Mouse (Mus musculus): ENCODE results near the gene March6.

Gene March6

DNA sequence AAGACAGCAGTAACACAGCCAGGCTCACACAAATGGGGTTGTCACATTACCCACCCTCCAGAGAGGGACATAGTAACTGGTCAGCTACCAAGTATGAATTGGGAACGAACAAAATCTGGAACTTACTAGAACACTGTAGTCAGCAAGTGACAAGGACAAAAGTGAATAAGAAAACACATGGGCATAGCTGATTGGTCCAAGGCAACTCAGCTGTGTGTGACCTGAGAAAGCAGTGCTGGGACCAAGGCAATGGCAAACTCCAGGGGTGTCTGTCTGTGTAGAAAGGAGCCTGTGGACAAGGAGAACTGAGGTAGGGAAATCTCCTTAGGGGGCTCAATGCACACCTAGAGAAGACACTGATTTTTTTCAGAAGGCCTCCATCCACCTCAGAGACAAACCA, 19.1 kb downstream of the March6 start:
- no peak for DNase-seq (ENCODE audit: low spot score)

DNA sequence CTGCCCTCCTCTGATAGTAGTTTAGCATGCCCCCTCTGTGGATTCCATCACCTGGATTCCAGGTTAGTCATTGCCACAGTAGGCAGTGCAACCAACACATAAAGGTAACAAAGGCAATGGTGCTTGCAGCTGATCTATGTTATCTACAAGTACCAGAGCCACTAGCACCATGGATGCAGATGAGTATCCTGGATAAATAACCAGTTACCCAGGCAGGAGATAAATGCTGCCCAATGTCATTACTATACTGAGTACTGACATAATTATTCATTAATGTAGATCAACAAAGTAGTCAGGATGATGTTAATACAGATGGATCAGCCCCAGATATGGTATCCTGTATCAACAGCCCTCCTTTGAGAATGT, 19.5 kb downstream of the March6 start:
- no peak for DNase-seq (ENCODE audit: low spot score)

DNA sequence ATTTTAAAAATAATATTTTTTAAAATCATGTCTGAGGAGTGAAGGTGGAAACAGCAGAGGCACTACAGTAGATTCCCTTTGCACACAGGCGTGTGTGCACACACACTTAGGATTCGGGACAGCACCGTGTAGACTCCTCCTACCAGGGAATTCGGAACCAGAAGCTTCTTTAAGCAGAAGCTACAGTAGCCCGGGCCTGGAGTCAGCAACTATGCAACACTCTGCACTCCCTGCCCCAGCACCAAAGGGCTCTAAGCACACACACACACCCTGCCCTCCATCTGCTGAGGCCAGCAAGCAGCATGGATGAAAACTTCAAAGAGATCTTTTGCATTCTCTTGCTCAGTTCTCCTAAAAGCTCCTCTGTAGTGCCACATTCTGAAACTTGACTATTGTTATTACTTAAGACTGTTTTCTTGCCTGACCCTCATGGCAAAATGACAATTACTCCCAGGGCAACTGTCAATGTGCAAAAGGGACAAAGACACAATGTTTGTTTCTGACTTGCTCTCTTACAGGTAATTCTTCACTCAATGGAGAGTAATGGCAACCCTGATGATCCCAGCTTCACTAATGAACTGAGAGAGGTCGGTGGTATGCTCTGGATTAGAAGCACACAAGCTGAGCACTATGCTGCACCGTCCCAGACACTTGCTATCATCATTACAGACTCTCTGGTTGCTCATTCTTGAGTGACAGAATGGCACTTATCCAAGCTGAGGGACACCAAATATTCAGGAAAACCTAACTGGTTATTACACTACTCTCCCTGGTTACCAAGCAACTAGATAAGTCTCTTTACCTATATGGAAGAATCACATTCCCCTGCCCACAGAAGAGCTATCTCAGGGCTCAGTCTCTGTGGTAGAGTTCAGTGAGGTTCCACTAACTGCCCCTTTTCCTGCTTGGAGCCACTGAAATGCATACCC, 20.1 kb downstream of the March6 start:
- no peak for DNase-seq (ENCODE audit: low spot score)

DNA sequence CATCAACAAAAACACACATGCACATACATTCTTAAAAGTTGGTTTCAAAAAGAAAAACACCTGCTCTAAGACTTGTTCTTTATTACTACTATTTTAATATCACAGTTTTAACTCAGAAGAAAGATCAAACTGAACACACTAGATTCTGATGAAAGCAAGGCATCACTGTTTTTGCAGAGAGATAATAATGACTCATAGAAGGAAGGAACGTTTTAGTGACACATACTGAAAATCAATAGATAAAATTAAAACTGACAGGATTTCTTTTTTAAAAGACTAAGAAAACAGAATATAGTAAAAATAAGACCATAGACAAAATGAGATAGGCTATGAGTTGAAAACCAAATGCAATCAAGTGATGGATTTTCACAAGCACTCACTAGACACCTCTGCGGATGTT, 25.8 kb downstream of the March6 start:
- DNase-seq (ENCODE audit: low spot score), result no peak

DNA sequence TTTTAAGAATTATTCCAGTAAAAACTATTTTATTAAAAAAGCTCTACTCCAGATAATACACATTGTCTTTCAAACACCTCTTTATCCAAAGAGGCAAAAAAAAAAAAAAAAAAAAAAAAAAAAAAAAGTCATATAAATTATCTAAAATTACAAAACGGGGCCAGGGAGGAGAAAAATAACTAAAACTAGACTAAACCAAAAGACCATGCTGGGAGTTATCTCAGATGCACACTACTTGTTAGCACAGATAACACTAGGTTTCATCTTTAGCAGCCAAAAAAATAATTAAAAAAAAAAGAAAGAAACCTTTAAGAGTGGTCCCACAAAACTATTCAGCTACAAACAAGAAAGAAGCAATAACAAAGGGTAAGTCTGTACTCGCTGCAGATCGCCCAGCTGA, 27.4 kb downstream of the March6 start:
- DNase-seq (ENCODE audit: low spot score), result no peak

DNA sequence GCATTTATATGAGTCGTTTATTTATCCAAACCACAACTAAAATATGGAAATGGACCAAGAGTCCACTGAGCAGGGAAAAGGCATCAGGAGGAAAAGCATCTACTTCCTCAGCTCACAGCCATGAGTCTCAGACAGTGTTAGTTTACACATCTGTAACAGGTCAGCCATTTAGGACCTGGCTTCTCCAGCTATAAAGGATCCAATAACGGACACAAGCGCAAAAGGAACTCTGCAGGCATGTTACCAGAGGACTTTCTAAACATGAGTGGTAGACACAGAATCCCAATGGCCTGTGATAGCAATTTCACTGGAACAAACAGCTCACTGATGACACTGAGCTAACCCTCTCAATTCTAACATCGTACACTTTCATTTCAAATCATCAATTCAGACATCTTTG, 27.9 kb downstream of the March6 start:
- no peak for DNase-seq (ENCODE audit: low spot score)

DNA sequence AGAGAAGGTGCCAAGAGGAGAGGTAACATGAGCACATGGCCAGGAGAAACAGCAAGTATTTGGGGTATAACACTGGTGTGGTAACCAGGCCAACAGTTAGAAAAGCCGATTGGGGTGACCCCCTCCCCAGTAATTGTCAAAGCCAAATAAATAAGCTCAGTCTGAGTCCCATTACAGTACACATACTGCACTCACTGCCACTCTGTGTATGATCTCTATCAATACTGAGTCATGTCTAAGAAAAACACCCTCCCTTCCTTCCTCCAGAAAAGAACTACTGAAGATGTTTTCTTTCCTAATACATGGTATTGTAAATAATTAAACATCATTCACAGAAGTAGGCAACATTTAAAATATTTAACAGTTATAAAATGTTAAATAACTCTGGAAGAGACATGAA, 28.5 kb downstream of the March6 start:
- DNase-seq (ENCODE audit: low spot score), result no peak

DNA sequence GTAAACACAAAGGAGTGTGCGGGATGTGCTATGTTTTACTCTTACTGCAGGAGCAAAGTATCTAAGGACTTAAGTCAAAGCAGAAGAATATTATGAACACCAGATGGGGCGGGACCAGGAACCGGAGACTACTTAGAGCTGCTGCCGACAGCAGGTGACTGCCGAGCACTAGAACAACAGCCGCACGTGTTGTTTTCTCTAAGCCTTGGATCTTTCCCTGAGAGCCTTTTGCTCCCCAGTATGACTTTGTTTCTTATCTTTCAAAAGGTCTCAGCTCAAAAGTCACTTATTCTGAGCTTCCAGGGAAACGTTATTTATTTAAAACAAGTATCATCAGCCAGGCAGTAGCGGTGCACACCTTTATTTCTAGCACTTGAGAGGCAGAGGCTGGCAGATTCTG, 36.0 kb downstream of the March6 start:
- DNase-seq (ENCODE audit: low spot score), result no peak

DNA sequence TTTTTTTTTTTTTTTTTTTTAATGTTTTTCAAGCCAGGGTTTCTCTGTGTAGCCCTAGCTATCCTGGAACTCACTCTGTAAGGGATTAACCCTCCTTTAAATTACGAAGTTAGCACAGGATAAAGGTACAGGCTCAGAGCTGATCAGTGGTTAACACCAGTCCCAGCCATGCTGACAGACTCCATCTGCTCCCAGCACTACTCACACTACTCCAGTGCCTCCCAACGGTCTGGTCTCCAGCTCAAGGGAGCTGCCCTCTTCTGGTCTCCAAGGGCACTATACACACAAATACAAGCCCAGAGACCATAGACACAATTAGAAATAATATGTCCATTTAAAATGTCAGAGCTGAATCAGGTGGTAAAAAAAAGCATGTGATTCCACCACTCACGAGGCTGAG, 36.5 kb downstream of the March6 start:
- no peak for DNase-seq (ENCODE audit: low spot score)

DNA sequence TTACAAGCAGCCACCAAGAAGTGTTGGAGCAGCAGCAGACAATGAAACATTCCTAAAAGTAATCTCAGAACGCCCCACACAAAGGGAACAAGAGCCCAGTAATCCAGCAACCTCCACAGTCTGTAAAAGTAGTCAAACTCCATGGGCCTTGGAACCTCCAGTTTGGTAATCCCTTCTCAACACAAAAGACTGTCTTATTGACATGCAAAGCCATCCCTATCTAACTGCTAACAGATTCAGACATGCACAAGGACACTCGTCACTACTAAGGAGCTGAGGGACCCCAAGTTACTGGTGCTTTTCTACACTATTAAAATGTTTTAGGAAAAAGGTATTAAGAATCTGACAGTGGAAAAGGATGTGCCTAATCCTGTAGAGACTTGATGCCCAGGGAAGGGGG, 43.4 kb downstream of the March6 start:
- no peak for DNase-seq (ENCODE audit: low spot score)

DNA sequence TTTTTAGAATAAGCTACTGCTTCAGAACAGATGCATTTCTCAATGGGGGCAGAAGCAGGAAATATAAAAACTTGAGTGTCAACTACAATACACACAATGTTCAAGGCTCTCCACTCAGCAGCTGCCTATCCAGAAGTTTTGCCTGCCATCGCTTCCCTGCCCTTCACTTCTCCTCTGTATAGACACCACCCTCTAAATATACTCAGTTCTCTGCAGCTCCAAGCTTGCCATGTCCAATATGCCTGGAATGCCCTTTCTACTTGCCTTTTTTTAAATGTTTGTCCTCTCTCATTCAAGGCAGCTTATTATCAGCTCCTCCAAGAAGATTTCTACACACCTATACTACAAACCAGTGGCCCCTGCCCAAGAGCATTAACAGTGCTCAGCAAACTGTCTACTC, 54.2 kb downstream of the March6 start:
- no peak for DNase-seq (ENCODE audit: low spot score)

DNA sequence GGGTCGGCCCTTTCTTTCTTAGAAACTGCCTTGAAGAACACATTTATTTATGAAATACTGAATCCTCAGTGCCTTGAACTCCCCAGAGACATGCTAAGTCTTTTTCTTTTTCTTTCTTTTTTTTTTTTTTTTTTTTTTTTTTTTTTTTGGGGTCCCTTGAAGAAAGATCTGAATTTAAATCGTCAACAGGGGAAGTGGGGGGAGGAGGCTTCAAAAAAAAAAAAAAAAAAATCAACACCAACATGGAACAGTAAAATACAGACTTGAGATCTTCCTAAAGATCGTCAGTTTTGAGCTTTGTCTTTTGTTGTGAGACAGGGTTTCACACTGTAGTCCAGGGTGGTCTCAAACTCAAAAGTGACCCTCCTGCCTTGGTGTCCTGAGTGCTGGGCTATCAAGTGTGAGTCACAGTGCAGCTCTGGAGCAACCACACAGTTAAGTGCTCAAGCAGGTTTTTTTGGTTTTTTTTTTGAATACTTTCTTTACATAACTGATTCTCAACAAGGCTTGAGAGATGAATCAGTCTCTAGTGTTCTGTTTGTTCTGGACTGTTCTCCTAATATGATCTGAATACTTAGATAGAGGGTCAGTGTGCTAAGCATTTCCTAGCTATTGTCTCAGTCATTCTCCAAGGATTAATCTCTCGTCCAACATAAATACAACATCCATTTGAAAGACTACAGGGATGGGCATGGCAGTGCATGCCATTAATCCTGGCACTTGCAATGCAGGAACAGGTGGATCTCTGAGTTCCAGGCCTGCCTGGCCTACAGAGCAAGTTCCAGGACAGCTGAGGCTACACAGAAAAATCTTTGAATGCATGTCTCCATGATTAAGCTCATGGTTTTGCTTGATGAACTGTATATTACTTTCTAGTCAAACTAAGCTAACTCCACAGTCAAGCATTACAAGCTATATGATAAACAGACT, 57.9 kb downstream of the March6 start:
- DNase-seq (ENCODE audit: low spot score), result no peak

DNA sequence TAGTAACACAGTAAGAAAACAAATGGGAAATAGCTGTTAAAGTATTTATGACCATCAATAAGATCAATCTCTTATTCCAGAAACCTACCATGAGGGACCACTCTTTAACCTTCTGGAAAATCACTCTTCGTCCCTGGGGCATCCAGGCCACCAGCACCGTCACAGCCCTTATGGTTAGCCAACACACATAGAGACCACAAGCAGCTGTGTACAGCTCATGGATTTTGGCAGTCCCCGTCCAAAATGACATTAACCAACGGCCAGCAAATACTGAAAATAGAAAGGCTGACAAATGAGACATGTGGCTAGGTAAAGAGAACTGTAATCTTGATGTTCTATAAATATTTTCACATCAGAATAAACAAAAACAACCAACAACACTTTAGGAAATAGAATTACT, 59.3 kb downstream of the March6 start:
- no peak for DNase-seq (ENCODE audit: low spot score)

DNA sequence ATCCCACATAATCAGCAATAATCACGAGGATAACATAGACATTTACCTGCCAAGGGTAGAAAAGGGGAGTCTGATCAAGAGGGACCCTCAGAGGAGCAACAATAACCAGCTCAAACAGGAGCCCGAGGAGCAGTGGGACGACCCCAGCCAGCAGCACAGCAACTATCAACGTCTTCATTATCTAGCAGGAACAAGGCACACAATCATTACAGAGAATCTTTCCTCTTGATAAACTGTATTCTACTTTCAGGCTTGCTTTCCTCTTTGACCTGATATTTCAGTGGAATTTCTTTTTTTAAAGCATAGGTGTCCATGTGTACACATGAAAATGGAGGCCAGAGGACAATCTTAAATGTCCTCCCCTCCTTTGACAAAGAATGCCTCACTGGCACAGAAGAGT, 61.4 kb downstream of the March6 start:
- no peak for DNase-seq (ENCODE audit: low spot score)

DNA sequence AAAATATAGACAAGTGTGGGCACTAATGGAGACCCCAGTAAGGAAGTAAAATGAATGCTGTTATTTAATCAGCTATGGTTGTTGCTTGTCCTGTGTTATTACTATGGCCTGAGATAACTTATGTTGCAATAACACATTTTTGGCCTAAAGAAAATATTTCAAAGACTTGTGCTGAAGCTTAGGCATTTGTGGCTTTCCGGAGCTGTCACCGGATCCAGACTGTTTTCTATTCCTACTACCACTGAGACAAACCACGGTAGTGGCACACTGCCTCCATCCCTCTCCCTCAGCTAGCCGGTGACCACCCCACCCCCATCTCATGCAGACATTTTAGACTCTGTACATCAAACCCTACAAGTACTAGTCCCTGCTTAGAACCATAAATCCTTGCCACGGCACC, 62.0 kb downstream of the March6 start:
- DNase-seq (ENCODE audit: low spot score), result no peak

DNA sequence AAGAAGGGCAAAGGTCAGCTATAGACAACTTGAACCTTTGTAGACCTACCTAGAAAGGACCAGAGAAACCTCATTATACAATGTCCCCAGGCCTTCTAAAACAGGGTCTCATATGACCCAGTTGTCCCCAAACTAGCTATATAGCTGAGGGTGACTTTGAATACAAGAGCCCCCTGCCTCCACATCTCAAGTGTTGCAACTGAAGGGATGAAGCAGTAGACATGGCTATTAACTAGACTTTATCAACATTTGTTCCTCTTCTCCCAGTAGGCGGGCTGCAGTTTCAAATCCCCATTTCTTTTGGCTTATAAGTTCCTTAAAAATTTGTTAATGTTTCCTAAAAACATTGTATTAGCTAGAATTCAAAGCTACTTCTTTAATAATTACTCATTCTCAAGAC, 64.1 kb downstream of the March6 start:
- no peak for DNase-seq (ENCODE audit: low spot score)

DNA sequence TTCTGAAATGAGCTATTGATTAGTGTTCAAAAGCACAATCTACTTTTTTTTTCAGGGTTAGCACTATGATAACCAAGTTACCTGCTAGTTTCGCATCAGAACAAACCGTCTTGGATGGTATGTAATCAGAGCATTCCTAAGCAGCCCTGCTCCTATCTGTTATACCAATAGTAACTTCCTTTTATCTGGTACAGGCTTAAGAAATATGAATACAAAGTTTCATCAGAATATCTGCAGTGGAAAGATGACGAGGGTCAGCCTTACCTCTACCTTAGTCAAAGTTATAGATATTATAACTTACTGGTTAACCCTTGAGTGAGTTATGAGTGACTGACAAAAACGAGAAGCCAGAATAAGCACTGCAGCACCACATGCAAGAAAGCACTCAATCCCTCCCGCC, 64.6 kb downstream of the March6 start:
- DNase-seq (ENCODE audit: low spot score), result no peak

DNA sequence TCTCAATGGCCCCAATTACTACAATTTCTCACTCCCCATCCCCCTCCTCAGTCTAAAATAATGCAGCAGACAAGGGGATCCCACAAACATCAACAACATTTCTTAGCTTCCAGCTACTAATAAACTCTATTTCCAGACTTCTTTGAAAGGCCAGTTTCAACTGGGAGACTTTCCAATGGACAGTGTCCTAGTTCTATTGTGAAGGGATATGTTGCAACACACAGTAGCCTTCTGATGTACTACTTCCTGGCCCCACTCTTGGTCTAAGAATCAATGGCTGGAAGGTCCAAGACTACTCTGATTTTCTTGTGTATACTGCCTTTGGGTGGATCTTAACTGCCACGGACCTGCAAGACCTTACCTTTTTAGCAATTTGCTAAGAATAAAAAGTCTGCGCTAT, 65.0 kb downstream of the March6 start:
- no peak for DNase-seq (ENCODE audit: low spot score)

DNA sequence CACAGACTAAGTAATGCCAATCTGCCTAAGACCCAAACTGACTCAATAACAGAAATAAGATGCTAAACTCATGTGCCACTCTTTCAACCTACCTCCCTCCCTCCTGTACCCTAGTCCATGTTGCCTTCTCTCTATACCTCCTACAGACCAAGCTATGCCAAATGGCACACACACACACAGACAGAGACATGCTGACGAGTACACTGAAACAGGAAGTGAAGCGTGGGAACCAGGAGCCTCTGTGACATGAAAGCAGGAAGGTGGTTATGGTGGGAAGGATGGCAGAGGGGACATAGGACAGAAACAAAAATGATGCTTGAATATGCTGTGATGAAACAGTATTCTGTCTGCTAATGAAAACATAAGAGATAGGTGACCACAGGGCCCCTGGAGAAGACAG, 70.3 kb downstream of the March6 start:
- DNase-seq (ENCODE audit: low spot score), result no peak

DNA sequence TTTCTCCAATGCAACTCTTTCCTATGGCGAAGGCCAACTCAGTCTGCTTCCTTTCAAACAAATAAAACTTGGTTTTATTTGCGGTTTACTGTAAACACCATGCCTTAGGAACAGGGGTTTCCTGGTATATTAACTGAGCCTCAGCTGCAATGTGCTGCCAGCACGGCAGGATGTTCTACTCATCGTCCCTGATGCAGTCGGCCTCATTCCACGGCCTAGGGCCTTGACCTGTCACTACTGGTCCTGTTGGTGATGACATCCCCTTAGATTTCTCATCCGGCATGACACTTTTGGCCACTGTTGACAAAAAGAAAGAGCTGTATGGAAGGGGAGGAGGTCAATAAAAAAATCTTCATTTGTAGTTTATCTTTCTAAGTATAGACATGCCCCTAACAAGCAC, 72.8 kb downstream of the March6 start:
- DNase-seq (ENCODE audit: low spot score), result no peak

DNA sequence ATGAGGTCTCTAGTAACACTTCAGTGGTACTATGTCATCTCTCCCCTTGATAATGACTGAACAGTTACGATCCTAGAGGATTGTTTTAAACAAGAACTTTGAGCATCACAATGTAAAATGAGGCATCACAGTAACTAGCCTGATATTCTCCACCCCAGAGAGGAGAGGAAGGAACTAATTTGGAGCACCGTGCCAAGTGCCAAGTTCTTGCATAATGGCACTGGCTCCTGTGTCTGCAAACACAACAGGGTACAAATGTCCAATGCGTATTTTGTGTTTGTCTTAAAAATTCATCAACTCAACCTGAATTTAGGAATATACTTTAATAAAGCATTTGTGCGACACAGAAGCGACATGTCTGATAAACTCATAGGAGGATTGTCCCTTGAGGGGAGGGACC, 74.5 kb downstream of the March6 start:
- DNase-seq (ENCODE audit: low spot score), result no peak

DNA sequence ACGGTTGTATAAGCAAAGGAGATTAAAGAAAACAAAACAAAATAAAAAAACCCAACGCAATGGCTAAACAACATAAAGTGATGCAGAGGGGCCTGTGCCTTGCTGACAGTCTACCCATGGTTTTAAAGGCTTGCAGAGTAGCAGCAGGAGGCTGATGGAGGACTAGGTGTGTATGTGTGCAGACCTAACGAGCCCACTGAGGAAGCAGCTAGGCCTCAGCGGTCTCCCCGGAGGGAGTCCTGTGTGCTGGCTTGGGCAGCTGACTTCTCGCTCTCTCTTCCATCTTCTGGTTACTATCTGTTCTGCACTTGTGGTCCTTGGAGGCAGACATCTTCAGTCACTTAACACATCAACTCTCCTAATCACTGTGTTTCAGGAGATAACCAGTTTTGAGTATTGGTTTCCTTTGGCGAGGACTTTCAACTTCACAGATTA, 76.0 kb downstream of the March6 start:
- DNase-seq (ENCODE audit: low spot score), result no peak
